Comparison of ENCODE assay signal across 21 mouse cellular contexts in genomic region chr3:37789711-37790110, GRCm38 (mm10).
DNase-seq lines count a peak whose midpoint lies in the region; ATAC-seq and TF ChIP-seq lines count a peak whose summit lies in the region.
"Had no signal": no experiment of that assay in that cellular context is flagged by ENCODE, and none has a peak within 500 bp of the region (broad histone marks: within the 10 kb centered on the region; RNA-seq: fewer than 3 reads in every experiment).

No protein-coding gene starts in this region.

- H3K9ac ChIP-seq in heart, postnatal 0 days (replicated peaks; ENCODE audit: low read depth, low read length), result no peak overlapping the region
- no peak overlapping the region for H3K9ac ChIP-seq in limb, embryonic 11.5 days (ENCODE audit: low read length)
- H3K9ac ChIP-seq: embryonic facial prominence, embryonic 12.5 days; forebrain, embryonic 12.5 days; heart, embryonic 15.5 days; hindbrain, embryonic 12.5 days; neural tube, embryonic 12.5 days had no signal

- WGBS in heart, postnatal 0 days, result 51% methylated on average over 7 of the region's 7 CpGs
- WGBS in limb, embryonic 11.5 days, result 40% methylated on average over 7 of the region's 7 CpGs

- no peak for TF ChIP-seq CTCF in heart, postnatal 0 days (IDR thresholded peaks at IDR 0.05; ENCODE audit: low read depth)
- no peak for TF ChIP-seq CTCF in gastrocnemius, adult 2 months (IDR thresholded peaks at IDR 0.05)

- no peaks in the 10 kb centered on the region for H3K36me3 ChIP-seq in heart, postnatal 0 days (replicated peaks; ENCODE audit: control insufficient read depth, insufficient read depth, low read length)
- no peaks in the 10 kb centered on the region for H3K36me3 ChIP-seq in limb, embryonic 11.5 days (ENCODE audit: control insufficient read depth, insufficient read depth, low read length)
- H3K36me3 ChIP-seq: embryonic facial prominence, embryonic 12.5 days; forebrain, embryonic 12.5 days; heart, embryonic 15.5 days; hindbrain, embryonic 12.5 days; midbrain, embryonic 10.5 days; neural tube, embryonic 12.5 days had no signal

- H3K4me3 ChIP-seq in heart, postnatal 0 days (ENCODE audit: low read depth, low read length), result no peak overlapping the region
- H3K4me3 ChIP-seq in gastrocnemius, adult 2 months, result no peak overlapping the region
- no peak overlapping the region for H3K4me3 ChIP-seq in limb, embryonic 11.5 days (ENCODE audit: low read depth, low read length)
- H3K4me3 ChIP-seq: embryonic facial prominence, embryonic 12.5 days; forebrain, embryonic 12.5 days; heart, embryonic 15.5 days; hindbrain, embryonic 12.5 days; midbrain, embryonic 10.5 days; neural tube, embryonic 12.5 days had no signal

- intact Hi-C loops in gastrocnemius, adult 2 months (cut with DNase I), result no loop called here

- TF ChIP-seq EP300 in heart, postnatal 0 days (IDR thresholded peaks at IDR 0.05; ENCODE audit: low read depth), result no peak

- no peaks in the 10 kb centered on the region for H3K9me3 ChIP-seq in heart, postnatal 0 days (replicated peaks; ENCODE audit: control insufficient read depth, low read length)
- no peaks in the 10 kb centered on the region for H3K9me3 ChIP-seq in limb, embryonic 11.5 days (ENCODE audit: control insufficient read depth, low read length)
- H3K9me3 ChIP-seq: embryonic facial prominence, embryonic 12.5 days; forebrain, embryonic 12.5 days; heart, embryonic 15.5 days; hindbrain, embryonic 12.5 days; midbrain, embryonic 10.5 days; neural tube, embryonic 12.5 days had no signal

- DNase-seq in heart, postnatal 0 days (ENCODE audit: low spot score), result no peak
- no peak for DNase-seq in heart, adult 8-10 months (ENCODE audit: low spot score)
- DNase-seq in gastrocnemius, adult 2 months, result peak; percentile 53
- DNase-seq in limb, embryonic 11.5 days (ENCODE audit: low spot score), result peak; percentile 45
- no peak for DNase-seq in right cerebral cortex, adult 2 months (ENCODE audit: low spot score in 2 of 2)
- DNase-seq in layer of hippocampus, postnatal 36 days, result no peak
- DNase-seq in left cerebral cortex, adult 18-20 months (ENCODE audit: low spot score in 2 of 2), result no peak
- DNase-seq: adrenal gland, postnatal 14 days; cerebellum, adult 18-20 months; kidney, adult 18-20 months; kidney, postnatal 25 days; layer of hippocampus, adult 9-11 months; lung, postnatal 36 days; right cerebral cortex, postnatal 14 days; thymus, postnatal 36 days had no signal

- H3K4me2 ChIP-seq in heart, postnatal 0 days (ENCODE audit: low read depth, low read length), result no peak overlapping the region
- no peak overlapping the region for H3K4me2 ChIP-seq in limb, embryonic 11.5 days (ENCODE audit: low read depth, severe bottlenecking)
- H3K4me2 ChIP-seq: embryonic facial prominence, embryonic 12.5 days; forebrain, embryonic 12.5 days; heart, embryonic 15.5 days; hindbrain, embryonic 12.5 days; neural tube, embryonic 12.5 days had no signal

- H3K27me3 ChIP-seq in heart, postnatal 0 days (ENCODE audit: control insufficient read depth, insufficient read depth, low read length), result no peaks in the 10 kb centered on the region
- H3K27me3 ChIP-seq in limb, embryonic 11.5 days (ENCODE audit: control insufficient read depth, insufficient read depth, low read length), result no peaks in the 10 kb centered on the region
- H3K27me3 ChIP-seq: embryonic facial prominence, embryonic 12.5 days; forebrain, embryonic 12.5 days; heart, embryonic 15.5 days had no signal

- peak; percentile 36; the same call in 1 of the 2 replicates for ATAC-seq in heart, postnatal 0 days (ENCODE audit: insufficient read depth, low read depth)
- ATAC-seq in limb, embryonic 11.5 days (ENCODE audit: insufficient number of reproducible peaks, low FRiP score, low TSS enrichment, low read depth), result 0 out of 2 replicates have a peak, but pooled peaks have one; percentile 38

- peaks cover 19% of the 10 kb centered on the region for H3K4me1 ChIP-seq in heart, postnatal 0 days (ENCODE audit: control insufficient read depth, insufficient read depth)
- peaks cover 15% of the 10 kb centered on the region for H3K4me1 ChIP-seq in limb, embryonic 11.5 days (ENCODE audit: control insufficient read depth, insufficient read depth, low read length)
- H3K4me1 ChIP-seq: forebrain, embryonic 12.5 days; hindbrain, embryonic 12.5 days; midbrain, embryonic 10.5 days; neural tube, embryonic 12.5 days had no signal

- H3K27ac ChIP-seq in heart, postnatal 0 days (ENCODE audit: low read depth), result no peak overlapping the region
- H3K27ac ChIP-seq in gastrocnemius, adult 2 months, result peak overlapping the region; percentile 32
- H3K27ac ChIP-seq in limb, embryonic 11.5 days (replicated peaks; ENCODE audit: low read depth, low read length), result no peak overlapping the region
- H3K27ac ChIP-seq: embryonic facial prominence, embryonic 12.5 days; forebrain, embryonic 12.5 days; heart, embryonic 15.5 days; hindbrain, embryonic 12.5 days; midbrain, embryonic 10.5 days; neural tube, embryonic 12.5 days had no signal

Comparison
In these comparisons a context has a peak if more than half of its experiments do, and no peak if none do; other contexts are left out.
1. DNase-seq: peak in gastrocnemius, adult 2 months (single experiment) and limb, embryonic 11.5 days (single experiment); none in heart, postnatal 0 days (single experiment), heart, adult 8-10 months (single experiment), right cerebral cortex, adult 2 months (0 of 2), layer of hippocampus, postnatal 36 days (0 of 2) and left cerebral cortex, adult 18-20 months (0 of 2).